Mouse (Mus musculus) c-Kit-positive CD71-positive TER-119-positive erythroid progenitor cells, embryonic 14.5 days (primary cell): ENCODE measurements around the gene Atmin.

Experiments
- DNase-seq: peaks from one replicate; pipeline ENCODE4 v3.0.0-alpha.2; 2013; ENCODE audit warnings: low spot score

The Atmin gene

GRCm38 (mm10) chr8:116943161-116943554 is at the start of gene Atmin:
TSS of gene Atmin (plus strand) at chr8:116943393.
- DNase-seq: peak; percentile 84

- DNase-seq: no peak
These were observed 49.3 kb upstream of the Atmin start for GRCm38 (mm10) chr8:116893938-116894337.

- DNase-seq: no peak
These were observed 47.7 kb upstream of the Atmin start for GRCm38 (mm10) chr8:116895521-116895920.

GRCm38 (mm10) chr8:116904736-116905135 is 38.5 kb upstream of the Atmin start:
- no peak for DNase-seq

- no peak for DNase-seq
These were observed 37.9 kb upstream of the Atmin start for GRCm38 (mm10) chr8:116905252-116905651.

- no peak for DNase-seq
These were observed 37.4 kb upstream of the Atmin start for GRCm38 (mm10) chr8:116905836-116906235.

GRCm38 (mm10) chr8:116921005-116921336 is 22.2 kb upstream of the Atmin start:
- no peak for DNase-seq

GRCm38 (mm10) chr8:116921337-116922059 is 21.7 kb upstream of the Atmin start, which contains the start of the genes Cmc2 and Cenpn:
TSS of gene Cmc2 (minus strand) at chr8:116921455.
TSS of gene Cenpn (plus strand) at chr8:116921730.
- DNase-seq: peak; percentile 97

- DNase-seq: no peak
These were observed 21.0 kb upstream of the Atmin start for GRCm38 (mm10) chr8:116922060-116922757.

GRCm38 (mm10) chr8:116923526-116923925 is 19.7 kb upstream of the Atmin start:
- no peak for DNase-seq

- no peak for DNase-seq
These were observed 15.3 kb upstream of the Atmin start for GRCm38 (mm10) chr8:116927880-116928279.

- no peak for DNase-seq
These were observed 14.6 kb upstream of the Atmin start for GRCm38 (mm10) chr8:116928588-116928987.

- DNase-seq: no peak
These were observed 8.2 kb upstream of the Atmin start for GRCm38 (mm10) chr8:116934976-116935375.

- DNase-seq: no peak
These were observed 7.7 kb upstream of the Atmin start for GRCm38 (mm10) chr8:116935506-116935905.

- DNase-seq: no peak
These were observed 722 bp upstream of the Atmin start for GRCm38 (mm10) chr8:116942284-116943058.

GRCm38 (mm10) chr8:116943555-116944384 is 577 bp downstream of the Atmin start:
- no peak for DNase-seq

- no peak for DNase-seq
These were observed 1.1 kb downstream of the Atmin start for GRCm38 (mm10) chr8:116944385-116944696.

- DNase-seq: peak; percentile 64
These were observed 2.1 kb downstream of the Atmin start for GRCm38 (mm10) chr8:116945169-116945910.

GRCm38 (mm10) chr8:116946268-116946838 is 3.2 kb downstream of the Atmin start:
- DNase-seq: no peak

GRCm38 (mm10) chr8:116946851-116947250 is 3.7 kb downstream of the Atmin start:
- no peak for DNase-seq

- no peak for DNase-seq
These were observed 4.4 kb downstream of the Atmin start for GRCm38 (mm10) chr8:116947589-116947988.
